Mouse (Mus musculus) heart, postnatal 4 days (tissue): Measurements from ENCODE around the gene Agr2. TPM values are rescaled to one million over a fixed set of nuclear protein-coding genes. Genes with fewer than 3 reads are reported as not detected.

Source experiments
- DNase-seq: peaks from one replicate; pipeline ENCODE4 v3.0.0; 2021
- total RNA-seq, 2 experiments: library from RNA; stranded (reverse); gene quantifications; 2 replicates each; pipeline ENCODE4 v1.2.3; 2021

The Agr2 gene
- total RNA-seq: not detected

DNA sequence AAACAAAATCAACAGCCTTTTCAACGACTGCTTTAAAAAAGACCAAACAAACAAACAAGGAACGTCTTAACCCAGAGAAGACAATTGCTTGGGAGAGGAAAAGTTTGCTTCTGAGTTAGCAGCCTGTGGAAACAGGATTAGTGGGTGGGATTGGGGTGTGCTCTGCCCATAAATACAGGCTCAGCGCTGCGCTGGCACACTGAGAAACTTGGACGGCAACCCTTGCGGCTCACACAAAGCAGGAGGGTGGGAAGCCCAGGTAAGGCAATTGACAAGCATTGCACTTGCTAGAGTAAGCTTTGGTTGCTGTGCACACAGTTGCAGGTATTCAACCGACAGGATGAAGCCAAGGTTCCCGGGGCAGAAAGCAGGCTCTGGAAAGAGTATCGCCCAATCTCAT is at the start of gene Agr2:
Agr2 (plus strand) TSS at position 197 of the 400 bp plus-strand sequence.
- no peak for DNase-seq

DNA sequence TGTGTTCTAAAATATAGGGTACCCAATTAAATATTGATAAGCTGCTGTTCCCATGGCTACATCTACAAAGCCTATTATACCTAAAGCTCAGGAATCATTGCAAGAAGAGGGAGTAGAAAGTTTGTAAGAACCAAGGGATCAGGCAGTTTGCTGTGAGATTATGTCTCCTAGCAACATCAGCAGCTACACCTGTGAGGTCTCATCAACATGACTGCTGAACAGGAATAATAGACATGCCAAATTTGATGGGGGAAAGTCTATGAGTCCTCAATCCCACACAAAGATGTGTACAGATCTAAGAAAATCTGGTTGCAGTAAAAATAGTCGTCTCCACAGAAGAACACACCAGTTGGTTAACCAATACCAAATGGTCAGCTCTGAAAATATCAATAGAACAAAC is 41.0 kb upstream of the Agr2 start:
- DNase-seq: no peak

DNA sequence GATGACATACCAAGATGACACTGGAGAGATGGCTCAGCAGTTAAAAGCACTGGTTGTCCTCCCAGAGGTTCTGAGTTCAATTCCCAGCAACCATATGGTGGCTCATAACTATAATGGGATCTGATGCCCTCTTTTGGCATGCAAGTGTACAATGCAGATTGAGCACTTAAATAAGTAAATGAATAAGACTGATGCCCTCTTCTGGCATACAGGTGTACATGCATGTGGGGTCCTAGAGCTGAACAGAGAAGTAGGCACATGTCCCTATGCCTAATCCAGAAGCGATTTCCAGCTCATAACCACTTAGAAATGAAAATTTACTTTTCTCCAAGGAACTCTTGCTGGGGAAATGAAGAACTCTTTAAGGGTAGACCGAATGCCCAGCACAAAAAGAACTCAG is 35.5 kb upstream of the Agr2 start:
- DNase-seq: no peak

DNA sequence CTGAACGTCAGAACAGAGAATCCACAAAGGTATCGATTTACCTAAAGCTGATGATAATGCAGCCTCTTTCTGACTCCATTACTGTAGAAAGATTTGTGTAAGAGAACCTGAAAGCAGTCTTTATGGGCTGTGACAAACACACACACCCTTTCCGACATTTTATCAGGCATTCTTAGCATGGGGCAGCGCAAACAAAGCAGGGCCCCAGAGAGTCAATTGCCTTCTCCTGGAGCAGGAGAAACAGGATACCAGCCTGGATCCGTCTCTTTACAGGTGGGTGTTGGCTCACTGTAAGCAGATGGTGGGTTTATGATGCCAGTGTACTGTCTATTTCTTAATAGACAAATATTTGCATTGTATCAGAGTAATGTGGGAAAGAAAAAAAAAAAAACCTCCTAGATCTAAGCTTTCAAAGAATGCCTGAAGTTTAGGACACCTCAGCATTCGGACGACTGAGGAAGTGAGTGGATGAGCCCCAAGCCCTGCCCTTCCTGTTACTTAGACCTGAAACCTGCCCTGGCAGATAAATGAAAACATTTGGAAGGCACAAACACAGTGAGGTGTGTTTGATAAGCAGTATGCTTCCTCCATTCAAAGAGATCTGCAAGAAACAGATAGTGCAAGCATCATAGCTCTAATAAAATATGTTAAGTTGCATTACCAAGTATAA is 26.5 kb upstream of the Agr2 start:
- DNase-seq: no peak

DNA sequence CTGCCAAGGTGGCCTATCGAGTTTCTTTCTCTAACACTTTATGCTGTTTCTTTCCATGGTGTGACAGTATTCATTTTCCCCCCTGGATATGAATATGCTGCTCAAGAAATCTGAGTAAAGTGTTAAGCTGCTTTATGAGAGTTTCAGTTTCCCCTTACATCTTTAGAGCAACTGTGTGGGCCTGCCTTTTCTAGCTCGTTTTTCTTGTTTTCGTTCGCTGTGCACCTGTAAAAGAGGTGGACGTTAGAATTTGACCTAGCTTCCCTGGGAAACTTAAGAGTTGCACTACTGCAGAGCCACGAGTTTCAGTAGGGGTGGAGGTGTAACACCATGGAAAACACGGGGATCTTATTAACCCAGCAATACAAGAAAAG is 26.0 kb upstream of the Agr2 start:
- no peak for DNase-seq

DNA sequence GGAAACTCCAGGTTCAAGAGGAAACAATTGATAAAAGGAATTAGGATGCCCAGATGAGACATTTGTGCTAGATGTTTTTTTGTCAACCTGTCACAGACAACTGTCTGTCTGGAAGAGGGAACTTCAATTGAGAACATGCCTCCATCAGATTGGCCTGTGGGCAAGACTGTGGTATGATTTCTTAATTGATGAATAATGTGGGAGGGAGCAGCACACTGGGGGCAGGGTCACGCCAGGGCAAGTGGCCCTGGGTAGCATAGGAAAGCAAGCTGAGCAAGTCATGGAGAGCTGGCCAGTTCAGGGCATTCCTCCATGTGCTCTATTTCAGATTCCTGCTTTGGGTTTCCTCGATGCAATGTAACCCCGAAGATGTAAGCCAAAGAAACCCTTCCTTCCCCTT is 16.8 kb upstream of the Agr2 start:
- DNase-seq: no peak

DNA sequence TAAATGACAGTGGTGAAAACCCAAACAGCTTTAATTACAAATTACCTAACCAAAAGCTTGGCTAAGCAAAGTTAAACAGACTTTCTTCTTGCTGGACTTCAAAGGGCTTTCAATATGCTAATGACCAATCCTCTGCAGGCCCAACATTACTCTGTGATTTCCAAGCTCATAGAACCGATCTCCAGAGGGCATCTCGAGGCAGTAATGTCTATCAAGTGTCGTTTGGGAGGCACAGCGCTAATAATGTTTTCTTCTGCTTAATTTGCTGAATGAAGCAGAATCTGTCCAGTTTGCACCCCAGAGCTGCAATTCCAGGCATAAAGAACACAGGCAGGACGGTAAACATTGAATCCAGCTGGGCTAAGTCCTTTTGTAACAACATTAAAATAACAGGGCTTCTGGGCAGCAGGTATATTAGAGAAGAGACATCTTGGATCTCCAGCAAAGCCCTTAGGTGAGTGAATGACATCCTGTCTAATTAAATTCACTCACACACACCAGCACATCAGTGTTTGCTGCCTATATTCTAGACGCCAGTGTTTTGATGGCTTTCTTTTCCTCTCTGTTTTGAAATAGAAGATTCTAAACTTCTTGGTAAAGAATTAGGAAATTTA is 15.0 kb upstream of the Agr2 start:
- DNase-seq: no peak

DNA sequence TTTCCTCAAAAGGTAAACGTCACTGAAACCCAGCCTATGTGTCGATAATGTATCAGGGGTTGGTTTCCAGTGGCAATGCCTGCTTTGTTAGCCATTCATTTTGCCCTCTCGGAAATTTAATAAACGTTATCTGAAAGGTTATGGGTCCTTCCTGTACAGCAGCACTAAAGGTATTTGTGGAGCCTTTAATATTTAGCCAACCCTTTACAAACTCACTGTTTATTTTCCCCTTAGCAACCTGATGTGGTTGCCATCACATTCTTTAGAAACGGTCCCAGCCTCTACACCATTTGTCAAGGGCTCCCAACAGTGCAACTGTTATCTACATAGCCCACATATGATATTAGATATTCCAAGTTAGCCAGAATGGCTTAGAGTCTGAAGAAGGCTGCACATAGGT is 13.1 kb upstream of the Agr2 start:
- no peak for DNase-seq

DNA sequence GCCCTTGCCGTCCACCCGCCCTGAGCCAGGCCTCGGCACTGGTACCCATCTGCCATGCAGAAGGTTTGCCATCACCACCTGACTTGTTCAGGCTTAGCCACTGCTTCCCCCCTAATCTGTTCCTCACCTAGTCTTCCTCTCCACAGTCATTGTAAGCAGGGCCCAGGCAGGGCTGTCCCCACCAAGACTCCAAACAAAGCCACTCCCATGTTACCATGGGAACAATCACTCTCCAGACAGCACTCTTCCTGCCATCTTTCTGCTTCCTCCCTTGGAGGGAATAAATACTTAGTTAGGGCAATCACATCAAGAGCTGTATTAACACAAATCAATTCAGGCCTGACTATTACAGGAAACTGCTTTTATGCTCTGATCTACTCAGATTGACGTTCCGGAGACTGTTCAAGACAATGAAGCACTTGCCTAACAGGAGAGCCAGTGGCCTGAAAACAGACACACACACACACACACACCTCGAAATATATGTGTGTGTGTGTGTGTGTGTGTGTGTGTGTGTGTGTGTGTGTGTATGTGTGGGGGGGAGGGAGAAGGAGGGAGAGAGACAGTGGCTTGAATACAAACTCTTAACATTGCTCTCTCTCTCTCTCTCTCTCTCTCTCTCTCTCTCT is 10.9 kb upstream of the Agr2 start:
- no peak for DNase-seq

DNA sequence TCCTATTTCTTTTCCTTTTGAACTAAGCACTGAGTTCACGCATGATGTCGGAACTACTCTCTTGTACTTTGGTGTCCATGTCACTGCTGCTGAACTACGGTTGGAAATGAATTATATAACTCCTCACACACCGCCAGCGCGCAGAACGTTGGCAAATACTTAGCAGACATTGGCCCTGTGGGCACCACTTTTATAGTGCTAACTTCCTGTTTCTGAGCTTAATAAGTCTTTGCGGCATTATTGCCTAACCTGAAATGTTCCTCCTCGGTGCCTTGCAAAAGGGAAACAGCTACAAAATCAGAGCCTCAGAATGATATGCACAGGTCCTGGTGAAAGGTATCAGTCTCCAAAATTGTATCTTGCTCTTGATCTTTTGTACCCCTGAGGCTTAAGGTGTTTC is 9.2 kb upstream of the Agr2 start:
- DNase-seq: no peak

DNA sequence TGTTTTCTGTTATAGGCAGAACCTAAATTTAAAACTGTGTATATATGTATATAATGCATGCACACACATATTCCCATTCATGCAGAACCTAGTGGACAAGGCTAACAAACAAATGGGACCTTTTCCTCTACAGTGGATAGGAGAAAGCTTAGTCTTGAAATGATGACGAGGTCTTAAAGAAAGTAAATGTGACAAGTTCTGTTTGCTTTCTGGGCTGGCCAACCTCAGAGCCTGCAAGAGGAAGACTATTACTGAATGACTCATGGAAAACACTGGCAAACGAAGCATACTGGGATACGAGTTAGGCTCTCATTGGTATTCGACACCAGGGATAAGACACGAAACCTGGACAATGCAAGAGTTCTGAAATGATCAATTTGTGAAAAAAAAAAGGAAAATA is 8.0 kb upstream of the Agr2 start:
- DNase-seq: no peak

DNA sequence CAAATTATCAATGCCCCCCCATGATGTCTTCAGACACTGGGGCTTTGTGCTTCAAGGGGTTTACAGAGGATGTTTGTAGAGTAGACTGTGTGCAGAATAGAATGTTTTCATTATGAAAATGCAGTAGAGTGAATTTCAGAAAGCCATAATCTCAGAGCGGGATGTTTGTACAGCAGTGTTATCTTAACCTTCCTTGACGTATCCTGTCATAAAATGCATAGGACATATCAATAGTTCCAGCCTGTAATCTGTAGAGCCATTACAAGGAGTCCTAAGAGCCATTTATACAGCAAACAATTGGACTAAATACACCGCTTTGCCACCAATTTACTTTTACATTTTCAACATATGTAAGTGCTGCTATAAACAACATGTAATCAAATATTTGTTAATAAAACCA is 876 bp downstream of the Agr2 start:
- DNase-seq: no peak

DNA sequence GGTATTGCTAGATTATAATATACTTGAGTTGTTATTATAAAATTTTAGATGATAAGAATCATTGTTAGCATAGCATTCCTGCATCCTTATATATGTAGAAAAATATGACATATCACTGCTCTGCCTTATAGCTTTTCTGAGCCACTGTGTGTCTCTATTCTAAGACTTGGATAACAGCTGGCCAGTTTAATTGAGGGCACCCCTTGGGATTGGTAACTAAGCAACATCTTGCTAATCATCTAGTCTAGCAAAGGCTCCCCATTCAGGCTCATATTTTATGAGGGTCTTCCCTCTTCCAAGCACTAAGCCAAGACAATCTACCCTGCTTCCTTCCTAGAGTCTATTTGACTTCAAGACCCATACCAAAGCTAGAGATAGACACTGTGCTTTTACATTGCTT is 1.4 kb downstream of the Agr2 start:
- DNase-seq: no peak

DNA sequence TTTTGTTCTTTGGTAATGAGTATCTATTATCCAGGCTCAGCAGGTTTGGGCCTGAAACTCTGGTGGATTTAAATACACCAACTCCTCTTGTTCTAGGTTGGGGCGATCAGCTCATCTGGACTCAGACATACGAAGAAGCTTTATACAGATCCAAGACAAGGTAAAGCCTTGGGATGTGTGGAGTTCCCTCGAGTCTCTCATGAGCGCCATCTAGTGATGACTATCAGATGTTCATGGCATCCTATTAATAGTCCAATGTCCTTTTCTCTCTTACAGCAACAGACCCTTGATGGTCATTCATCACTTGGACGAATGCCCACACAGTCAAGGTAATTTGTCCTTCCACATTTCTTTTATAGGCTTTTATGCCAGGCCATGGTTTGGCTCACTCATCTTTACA is 3.1 kb downstream of the Agr2 start:
- DNase-seq: peak; percentile 27

DNA sequence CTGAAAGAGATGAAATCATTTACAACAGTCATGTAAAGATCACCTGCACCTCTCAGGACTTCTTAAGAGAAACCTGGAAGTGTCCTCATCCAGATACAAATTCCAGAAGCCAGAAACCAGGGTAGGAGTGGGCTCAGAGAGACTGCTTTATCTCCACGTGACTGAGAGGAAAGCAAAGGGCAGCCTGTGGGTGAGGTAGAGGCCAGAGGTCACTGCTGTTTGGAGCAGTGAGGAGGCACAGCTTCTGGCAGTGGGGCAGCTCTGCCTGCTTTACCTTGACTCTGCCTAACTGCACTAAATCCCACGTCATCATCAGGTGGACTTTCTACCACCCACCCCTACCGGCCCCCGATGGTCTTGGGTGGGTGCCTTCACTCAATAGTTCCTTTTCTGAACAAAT is 12.0 kb downstream of the Agr2 start:
- DNase-seq: no peak

DNA sequence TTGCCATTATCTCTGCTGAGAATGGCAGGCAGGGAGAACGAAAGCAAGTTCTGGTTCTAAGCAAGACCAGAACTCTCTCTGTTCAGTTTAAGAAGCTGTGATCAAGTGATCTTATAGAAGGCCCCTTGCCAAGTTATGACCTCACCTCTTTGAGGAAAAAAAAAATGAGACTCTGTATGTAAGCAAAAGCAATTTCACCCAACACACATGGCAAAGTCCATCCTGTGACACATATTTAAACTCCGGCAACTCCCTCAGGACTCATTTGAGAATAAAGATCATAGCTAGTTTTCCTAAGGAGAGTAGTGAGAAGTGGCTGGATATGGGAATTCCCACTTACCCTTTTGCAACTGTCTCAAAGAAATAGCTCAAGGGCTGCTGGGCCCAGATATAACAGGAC is 14.9 kb downstream of the Agr2 start:
- DNase-seq: no peak

DNA sequence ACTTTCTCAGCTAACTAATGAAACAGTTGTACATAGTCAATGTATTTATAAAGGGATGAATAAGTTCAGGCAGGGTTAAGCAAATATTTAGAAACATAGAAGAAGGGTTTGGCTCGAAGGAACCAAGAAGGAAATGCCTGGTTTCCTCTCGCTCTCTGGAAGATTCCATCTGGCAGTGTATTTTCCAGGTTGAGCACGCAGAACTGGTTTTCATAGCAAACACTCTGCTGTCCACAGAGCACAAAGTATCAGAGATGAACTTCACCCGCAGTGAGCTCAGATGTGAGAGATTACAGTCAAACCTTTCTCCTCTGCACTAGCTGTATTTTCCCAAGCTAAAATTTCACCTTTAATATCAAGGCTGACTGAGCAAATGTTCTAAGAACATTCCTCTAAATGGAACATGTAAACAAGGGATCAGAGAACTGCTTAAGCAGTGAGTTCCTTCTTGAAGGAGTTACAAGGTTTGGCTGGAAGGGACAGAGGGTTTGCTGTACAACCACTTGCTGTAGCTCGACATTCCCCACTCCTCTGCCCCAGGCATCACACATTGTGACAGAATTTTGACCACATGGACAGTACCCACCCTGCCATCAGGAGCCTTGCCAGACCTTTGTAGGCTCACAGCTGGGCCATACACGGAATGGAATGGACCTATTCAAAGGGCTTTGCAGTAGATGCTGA is 15.8 kb downstream of the Agr2 start:
- DNase-seq: no peak

DNA sequence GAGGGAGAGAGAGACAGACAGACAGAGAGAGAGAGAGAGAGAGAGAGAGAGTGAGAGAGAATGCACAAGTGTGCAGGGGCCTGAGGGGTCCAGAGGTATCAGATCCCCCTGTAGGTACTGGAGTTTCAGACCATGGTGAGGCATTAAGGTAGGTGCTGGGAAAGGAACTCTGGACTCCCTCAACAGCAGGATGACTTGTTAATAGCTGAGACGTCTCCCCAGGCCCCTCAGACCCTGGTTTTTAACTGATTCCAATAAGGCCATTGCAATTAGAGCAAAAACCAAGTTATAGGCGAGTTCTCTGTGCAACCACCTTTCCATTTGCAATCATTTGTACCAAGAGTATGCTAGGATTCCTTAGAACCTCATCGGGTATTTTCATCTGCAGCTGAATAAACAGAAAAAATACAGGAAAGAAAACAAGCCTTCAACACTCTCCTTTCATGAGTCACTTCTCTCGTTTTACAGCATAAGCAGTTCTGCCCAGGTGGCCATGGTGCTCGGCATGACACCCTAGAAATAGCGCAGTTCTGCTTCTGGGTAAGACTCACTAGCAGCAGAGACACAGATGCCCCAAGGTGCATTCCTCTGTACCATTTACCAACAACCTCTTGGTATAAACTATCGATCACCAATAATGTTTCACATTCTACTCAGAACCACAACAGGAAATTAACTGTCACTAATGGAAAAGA is 20.7 kb downstream of the Agr2 start:
- DNase-seq: no peak

DNA sequence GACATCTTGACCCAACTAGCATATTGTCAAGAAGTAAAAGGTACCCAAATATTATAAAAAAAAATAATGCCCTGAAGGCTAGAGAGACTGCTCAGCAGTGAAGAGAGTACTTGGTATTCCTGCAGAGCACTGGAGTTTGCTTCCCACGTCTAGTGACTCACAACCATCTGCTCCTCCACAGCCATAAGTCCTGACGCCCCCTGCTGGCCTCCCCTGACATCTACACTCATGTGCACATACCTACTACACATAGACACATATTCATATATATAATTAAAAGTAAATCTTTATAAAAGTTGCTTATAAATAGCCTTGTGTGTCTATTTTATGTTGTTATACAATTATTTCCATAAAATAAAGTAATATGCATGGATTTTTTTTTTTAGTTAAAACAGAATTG is 25.1 kb downstream of the Agr2 start:
- DNase-seq: no peak

DNA sequence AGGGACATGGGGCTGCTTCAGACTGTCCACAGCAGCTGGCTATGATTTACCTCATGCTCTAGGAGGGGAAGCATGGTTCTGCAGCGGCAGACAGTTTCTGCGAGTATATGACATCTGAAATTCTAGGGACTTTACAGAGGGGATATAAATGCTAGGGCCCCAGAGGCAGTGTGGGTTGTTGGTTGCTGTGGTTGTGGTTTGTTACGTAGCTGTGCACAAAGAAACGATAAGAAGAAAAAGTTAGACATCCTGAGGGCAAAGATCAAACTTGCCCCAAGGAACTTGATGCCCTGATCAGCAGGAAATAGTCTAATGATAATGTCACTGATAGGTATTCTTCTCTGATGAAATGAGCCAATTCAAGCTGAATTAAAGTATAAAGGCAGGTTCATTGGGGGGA is 26.9 kb downstream of the Agr2 start:
- no peak for DNase-seq

DNA sequence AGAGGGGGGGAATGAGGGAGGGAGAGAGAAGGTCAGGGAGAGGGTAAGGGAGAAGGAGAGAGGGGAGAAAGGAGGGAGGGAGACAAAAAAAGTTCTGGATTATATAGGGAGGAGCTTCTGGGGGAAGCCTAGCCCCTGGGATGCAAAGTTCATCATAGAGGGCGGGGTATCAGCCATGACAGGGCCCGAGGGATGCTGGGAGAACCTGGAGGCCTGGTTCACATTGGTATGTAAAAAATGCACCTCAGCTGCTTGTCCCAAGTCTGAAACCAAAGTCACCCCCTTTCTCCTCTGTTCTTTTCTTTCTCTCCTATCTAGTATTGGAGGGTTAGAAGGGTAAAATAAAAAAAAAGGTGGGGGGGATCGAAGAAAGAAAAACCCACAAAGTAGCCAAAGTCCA is 27.4 kb downstream of the Agr2 start:
- no peak for DNase-seq

DNA sequence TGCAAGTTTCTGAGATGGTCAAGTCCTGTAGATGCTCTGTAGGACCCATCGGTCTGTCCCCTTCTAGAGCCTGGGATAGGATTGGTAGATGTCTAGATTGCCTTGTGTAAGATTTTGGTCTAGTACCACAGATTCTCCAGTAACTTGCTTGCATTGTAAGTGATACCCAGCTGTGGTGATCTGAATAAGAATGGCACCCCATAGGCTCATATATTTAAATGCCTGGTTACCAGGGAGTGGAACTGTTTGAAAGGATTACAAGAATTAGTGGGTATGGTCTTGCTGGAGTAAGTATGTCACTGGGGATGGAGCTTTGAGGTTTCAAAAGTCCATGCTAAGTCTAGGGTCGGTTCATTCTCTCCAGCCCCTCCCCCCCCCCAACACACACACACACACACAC is 28.0 kb downstream of the Agr2 start:
- no peak for DNase-seq

DNA sequence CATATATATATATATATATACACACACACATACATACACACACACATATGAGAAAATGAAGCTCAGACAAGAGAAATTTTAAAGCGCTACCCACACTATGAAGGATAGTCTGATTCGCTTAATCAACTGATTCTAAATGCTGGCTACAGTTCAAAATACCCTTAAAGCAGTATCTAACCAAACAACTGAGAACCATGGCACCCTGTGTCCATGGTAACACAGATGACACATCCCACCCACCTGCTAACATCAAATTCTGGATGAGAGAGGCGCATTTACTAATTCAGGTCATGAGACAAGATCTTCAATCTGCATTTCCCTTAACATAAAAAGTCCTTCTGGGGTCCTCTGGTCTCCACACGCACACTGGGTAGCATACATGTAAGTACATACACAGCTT is 33.4 kb downstream of the Agr2 start:
- no peak for DNase-seq
